Mouse (Mus musculus): ENCODE results near the gene Slc16a8.

DNA sequence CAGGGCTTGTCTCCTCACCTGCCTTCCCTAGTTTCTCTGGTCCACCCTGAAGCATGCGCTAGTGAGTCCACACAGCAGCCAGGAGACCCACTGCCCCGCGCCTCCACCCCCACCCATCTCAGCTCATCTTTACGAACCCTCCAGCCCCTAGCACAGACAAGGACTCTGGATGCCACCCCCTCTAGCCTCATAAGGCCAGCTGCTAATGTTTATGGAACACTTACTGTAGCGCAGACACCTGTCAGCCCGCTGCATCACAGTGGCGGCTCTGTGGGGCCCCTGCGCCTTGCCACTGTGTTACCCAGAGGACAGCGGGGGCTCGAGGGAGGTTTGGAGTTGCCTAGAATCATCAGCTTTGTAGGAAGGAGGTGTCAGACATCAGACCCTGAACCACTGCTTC, 52.0 kb downstream of the Slc16a8 start:
- TF ChIP-seq CTCF (IDR thresholded peaks at IDR 0.05), result no peak
- TF ChIP-seq EP300 (IDR thresholded peaks at IDR 0.05), result no peak

Data from lung, postnatal 0 days (tissue).